Mouse (Mus musculus): ENCODE data around the gene Ndufb4. TPM values are rescaled to one million over a fixed set of nuclear protein-coding genes. Genes with fewer than 3 reads are reported as not detected.
"Not testable (repeated sequence)": the region's sequence is repeated elsewhere in the genome, so short reads cannot be mapped to it uniquely, and the experiment has no call there.

The Ndufb4 gene
- 10 to 100 TPM; 80.4 to 84.0 TPM for total RNA-seq (2021)

DNA sequence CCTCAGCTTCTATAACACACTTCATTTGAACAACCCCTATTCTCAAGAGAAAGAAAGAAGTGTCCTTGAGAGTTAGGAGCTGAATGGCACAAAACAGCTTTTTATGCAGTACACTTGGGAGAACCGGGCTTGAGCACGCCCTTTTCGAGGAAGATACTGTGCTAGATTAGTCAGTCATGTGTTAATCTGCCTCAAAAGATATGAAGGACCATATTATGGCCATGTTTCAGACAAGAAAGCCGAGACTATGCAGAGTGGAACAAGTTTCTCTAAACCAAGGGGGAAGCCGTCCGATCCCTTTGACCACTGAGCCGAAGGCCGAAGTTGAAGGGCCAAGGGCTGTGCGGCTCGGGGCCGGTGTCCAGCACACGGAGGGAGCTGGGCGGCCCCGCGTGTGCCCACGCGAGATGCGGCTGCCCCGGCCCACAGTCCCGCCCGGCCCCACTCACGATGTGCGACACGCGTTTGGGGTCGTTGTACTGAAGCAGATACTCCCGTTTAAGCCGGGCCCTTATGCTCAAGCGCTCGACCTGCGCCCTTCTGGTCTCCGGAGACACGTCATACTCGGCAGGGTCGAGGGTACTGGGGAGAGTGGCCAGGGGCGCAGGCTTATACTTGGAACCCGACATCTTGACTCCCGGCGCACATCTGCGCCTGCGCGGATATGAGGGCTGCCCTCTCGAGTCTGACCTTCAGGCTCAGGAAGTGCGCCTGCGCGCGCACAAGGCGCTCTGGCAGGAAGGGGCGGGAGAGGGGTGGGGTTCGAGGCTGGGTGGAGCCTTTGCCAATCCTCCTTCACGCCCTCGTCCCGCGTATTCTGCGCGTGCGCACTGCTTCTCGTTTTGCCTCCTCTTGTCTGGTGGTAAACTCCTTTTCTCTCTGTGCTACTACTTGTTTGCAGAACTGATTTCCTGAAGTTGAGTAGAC, at the start of gene Ndufb4:
Gene Ndufb4 (minus strand): TSS at position 723 of the 927 bp plus-strand sequence.
- DNase-seq: peak; percentile 92 to 95

DNA sequence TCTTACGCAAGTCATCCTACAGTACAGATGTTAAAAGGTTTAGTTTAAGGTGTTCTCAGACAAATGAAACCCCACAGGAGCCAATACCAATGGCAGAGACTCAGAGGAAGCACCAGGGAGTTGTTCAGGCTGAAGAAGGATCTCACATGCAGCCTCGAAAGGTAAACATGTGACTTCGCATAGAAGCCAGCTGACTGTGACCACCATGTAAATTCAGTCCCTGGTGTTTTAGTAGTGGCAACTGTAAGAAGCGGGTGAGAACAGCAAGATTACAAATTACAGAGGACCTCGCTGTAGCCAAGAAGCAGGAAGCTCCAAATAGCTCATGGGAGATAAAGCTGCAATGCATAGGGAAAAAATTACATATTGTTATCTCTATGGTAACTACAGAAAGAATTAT, 49.6 kb upstream of the Ndufb4 start:
- no peak for DNase-seq

GRCm38 (mm10) chr16:37700071-37700470, 45.8 kb upstream of the Ndufb4 start:
- DNase-seq: not testable (repeated sequence)

GRCm38 (mm10) chr16:37698767-37699166, 44.5 kb upstream of the Ndufb4 start:
- no peak for DNase-seq

DNA sequence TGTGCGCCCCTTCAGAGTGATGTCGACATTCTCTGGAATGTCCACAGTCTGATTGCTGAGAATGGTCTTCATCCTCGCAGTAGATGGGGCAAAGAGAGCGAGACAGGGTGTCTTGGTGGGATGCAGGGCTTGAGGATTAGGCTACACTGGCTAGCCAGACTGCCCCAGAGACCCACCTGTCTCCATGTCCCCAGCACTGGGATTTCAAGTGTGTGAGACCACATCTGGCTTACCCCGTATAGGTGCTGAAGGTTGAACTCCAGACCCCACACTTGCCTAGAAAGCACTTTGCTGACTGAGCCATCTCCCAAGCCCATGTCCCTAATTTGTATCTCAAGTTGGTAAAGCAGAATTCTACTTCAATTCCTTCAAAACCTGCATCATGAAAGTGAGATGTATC, 43.0 kb upstream of the Ndufb4 start:
- no peak for DNase-seq

DNA sequence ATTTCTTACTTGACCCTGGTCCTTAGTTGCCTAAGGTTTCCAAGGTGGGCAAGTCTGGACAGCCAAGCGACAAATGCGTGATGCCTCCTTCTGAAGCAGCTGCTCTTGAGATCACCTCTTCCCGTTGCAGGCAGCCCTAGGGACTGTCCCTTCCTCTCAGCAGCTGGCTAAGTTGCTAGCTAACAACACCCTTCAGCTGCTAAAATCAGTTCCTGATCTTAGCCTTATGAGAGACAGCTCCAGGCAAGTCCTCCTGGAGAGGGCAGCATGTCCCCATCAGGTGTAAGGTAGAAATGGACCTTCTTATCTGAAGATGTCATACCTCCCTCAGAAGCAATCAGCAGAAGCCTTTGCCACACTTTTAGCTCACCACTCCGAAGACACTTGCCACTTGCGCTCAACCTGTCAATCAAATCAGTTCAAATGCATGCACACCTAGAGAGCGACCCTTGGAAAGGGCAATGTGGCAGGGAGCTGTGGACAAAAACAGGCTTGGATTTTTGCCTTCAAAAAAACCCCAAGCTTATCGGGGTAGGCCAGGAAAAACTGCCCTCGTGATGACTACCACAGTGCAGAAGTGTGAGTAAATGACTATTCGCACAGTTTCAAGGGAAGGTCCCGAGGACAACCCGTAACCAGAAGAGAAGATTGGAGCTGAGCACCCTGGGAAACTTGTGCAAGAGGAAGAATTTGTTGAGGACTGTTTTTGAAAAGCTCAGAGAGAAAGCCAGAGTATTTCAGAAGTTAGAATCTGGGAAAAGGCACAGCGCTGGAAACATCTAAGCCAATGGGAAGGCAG, 36.9 kb upstream of the Ndufb4 start:
- DNase-seq: no peak

DNA sequence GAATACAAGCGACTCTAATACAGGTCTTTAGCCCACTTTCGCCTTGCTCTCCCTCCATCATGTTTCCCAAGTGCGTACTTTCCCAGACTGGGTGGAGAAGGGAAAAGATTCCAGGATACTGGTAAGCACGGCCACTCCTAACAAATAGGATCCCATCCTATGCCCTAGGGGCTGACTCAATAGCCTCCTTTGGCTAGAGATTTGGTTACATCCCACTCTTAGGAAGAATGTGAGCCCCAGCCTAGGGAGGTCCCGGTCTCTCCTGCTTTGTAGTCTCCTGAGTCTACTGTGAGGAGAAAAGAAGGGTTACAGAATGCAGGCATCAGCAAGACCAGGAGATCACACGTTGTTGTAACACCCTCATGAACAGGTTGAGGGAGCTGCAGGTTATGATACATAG, 36.2 kb upstream of the Ndufb4 start:
- no peak for DNase-seq

- no peak for DNase-seq
Observed at GRCm38 (mm10) chr16:37689934-37690333, 35.7 kb upstream of the Ndufb4 start.

DNA sequence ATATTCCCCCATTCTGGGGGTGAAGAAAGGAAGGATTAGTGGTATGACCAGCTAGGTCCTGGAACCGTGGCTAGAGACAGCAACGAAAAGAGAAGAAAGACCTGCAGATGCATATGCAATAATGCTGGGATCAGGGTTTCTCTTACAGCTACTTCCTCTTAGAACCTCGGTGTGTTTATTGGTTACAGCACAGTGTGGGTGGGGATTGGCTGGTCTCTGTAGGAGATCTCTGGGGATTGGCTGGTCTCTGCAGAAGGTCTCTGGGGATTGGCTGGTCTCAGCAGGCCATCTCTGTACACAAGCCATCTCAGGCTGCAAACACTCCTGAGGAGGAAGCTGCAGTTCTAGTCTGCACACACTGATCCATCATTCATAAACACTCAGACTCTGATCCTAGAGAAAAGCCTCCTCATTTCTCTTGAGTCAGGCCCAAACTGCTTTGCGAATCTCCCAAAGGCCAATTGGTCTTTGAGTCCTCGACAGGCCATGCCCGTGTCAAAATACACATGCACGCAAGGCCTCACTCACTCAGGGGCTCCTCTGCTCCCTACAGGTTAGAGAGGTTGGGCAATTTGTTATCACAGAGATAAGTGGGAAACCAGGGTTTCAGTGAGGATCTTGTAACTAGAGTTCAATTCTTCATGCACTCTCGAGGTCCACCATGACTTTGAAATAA, 35.1 kb upstream of the Ndufb4 start:
- no peak for DNase-seq

- DNase-seq: no peak
Observed at GRCm38 (mm10) chr16:37688181-37688580, 33.9 kb upstream of the Ndufb4 start.

- DNase-seq: no peak
Observed at GRCm38 (mm10) chr16:37687301-37687980, 33.2 kb upstream of the Ndufb4 start.

DNA sequence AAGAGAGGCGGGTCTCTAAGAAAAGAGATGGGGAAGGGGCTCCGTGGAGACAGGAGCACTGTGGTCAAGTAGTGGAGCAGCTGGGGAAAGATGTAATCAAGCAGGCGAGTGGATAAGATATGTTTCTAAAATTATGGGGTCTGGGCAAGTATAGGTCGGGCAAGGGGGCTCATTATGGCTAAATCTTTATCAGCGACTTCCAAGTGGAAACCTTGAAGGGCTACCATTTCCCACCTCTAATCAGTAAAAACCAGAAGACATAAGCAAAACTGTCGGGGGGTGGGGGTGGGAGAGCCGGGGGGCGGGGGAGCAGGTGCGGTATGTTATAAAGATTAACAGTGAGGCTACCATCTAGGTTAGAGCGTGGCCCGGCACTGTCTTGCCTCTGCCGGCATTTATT, 32.6 kb upstream of the Ndufb4 start:
- no peak for DNase-seq

DNA sequence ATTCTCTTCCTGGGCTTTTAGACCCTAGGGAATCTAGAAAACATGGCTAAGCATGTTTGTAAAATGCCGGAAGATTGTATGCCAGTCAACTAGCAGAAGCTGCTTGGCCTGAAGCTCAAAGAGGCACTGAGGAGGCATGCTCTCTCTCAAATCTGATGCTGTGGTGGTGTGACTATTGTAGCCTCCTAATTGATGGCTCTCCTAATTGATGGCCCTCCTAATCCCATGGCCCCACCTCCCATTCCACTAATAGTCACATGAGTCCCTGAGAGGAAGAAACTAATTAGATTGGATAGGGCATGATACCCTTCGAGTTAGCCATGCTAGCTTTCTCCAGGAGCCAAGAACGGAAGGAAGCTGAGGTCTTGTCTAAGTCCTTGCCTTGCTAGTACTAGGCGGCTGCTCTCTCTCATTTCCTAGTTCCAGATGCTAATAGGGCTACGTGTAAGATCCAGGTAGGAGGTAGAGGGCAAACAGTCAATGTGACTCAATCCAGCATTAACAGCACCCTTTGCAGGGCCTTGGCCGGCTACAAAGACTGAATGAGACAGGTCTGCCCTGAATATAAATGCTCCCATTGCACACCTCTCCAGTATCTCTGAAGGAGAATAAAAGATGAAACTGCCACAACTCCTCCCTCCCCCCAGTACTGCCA, 31.8 kb upstream of the Ndufb4 start:
- DNase-seq: no peak

DNA sequence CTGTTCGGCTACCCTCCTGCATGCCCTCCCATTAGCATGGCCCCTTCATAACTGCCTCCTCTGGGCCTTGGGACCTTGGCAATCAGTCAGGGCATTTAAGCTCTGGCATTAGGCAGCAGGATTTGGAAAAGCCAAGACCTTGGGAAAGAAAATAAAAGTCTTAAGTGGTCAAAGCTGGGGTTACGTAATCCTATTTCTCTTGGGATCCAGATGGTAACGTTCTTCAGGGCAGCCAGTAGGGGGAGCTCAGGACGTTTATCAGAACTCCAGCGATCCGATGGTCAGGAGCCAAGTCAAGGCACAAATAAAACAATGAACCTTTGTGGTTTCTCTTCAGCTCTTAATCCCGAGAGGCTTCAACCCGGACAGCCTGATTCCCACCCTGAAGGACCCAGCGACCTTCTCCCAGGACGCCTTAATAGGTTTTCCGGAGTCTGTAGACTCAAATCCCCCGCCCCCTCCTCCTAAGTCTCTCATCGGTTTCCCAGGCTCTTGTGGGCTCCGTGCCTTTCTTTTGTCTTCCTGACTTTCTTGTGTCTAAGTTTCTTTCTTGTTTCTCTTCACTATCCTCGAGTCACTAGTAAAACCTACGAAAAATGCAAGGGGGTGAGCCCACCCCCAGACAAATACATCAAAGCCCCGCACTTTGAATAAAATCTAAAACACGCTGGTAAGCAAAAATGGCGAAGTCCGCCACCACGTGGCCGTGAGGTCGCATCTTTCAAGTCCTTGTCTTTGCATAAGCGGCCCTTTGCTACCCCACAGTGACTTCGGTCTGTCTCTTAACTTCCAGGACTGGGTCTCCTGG, 30.6 kb upstream of the Ndufb4 start:
- DNase-seq: peak; percentile 81 to 88

DNA sequence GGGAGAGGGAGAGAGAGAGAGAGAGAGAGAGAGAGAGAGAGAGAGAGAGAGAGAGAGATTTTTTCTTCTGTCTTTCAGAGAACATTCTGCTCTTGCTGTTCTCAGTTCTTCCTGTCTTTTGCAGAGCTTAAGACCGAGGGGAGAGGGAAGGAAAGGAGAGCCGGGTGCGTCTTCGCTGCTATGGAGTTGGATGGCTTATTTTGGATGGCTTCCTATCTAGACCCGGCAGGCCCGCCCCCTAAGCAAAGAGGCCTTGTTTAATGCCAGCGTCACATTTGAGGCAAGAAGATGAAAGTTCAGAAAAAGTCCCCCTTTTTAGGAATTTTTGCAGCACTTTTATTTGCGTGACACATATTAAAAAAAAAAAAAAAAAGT, 30.0 kb upstream of the Ndufb4 start:
- DNase-seq: no peak

- no peak for DNase-seq
Observed at GRCm38 (mm10) chr16:37683154-37684130, 29.2 kb upstream of the Ndufb4 start.

DNA sequence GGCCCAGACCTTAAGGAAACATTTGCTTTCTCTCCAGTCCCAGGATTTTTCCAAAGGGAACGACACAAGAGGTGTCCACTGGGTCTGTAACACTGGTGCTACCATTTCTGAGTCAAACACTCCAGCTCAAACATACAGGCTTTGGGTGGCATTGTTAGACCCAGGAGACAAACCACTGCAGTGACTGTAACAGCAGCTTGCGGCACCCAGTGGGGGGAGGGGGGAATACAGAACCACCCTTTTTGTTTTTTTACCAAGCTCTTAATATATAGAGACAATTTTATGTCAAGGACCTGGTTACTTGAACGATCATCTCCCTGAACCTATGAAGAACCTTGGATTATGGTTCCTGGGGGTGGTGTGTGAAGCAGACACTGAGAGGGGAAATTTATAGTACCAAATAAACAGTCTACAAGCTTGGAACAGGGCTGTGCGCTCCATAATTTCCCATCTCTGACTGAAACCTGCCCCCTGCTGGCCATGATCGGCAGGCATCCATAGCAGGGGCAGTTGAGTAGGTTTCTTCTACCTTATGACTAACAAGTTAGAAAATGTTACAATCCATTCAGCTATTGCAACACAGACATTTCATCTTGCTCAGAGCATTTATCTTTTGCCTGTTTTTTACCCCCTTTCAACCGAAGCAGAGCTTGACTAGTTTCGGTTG, 28.2 kb upstream of the Ndufb4 start:
- peak; percentile 89 to 91 for DNase-seq

GRCm38 (mm10) chr16:37680831-37681230, 26.6 kb upstream of the Ndufb4 start:
- no peak for DNase-seq

- DNase-seq: no peak
Observed at GRCm38 (mm10) chr16:37680216-37680615, 26.0 kb upstream of the Ndufb4 start.
